Mouse (Mus musculus) Muller cell, postnatal 12 days (primary cell): ENCODE results near the gene Stx8.

Experiments used
- DNase-seq: peaks from one replicate; pipeline ENCODE4 v3.0.0-alpha.2; 2015; ENCODE audit errors: inconsistent ontology term

Gene Stx8

DNA sequence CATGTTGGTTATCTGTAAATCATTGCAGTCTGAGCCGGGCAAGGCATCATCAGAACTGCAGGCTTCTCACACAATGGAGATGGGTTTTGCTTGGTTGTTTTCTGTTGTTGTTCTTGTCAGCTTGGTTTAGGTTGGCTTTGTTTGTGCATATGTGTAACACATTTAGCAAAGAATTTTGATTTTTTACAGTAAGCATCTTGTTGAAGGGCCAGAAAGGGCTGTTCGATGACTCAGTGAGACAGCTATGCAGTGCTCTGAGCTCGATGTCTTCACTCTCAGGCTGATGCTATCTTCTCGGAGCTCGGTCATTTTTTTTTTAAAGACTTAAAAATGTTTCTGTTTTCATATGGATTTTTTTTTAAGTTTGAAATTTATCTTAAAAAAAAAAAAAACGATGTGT, 117.6 kb downstream of the Stx8 start:
- DNase-seq, result peak; percentile 38

DNA sequence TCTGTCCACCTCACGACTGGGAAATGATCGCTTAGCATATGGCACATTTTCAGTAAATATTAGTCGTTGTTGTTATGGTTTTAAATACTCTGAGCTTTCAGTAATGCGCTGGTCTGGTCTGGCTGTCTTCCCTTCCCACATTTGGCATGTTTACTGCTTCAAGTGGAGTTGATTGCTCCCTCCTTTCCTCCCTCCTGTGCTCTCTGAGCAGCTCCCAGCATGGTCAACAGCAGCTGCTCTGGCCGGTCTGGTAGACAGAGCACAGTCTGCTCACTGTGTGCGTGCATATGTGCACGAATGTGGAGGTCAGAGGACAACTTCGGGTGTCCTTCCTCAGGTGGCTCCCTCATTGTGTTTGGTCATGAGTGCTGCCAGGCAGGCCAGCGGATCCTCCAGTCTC, 120.2 kb downstream of the Stx8 start:
- DNase-seq, result no peak

GRCm38 (mm10) chr11:68089426-68089825, 123.4 kb downstream of the Stx8 start:
- no peak for DNase-seq

- peak; percentile 71 for DNase-seq
Measured at GRCm38 (mm10) chr11:68089885-68090592, 124.0 kb downstream of the Stx8 start.

DNA sequence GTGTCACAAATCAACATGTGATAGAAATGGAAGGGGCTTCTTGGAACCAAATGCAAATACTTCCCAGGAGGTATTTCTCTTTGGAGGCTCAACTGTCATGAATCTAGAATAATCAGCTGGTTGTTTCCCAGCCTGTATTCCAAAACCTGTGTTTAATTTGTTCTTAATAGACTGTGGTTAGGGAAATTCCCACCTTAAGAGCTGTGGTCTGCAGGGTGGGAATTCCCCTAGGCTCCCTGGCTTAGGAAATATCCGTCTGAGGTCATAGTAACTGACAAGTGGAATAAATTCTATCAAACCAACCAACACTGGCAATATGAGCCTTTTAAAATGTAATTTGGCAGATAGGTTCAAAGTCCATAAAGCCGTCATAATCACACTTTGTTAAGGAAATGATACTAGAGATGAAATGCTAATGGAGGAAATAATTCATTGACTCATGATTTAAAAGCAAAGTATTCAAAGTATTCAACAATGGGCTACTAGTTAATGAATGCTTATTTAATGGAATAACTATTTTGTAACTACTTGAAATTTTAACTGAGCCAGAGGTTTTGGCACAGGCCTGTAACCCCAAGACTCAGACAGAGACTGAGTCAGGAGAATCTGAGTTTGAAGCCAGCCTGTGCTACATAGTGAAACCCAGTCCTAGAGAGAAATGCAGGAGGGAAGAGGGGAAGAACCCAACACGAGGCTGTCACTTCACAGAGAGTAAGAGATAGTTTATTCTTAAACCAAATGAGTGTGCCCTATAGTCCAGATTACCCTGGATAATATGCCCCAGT, 126.2 kb downstream of the Stx8 start:
- peak; percentile 95 for DNase-seq

- DNase-seq, result no peak
Measured at GRCm38 (mm10) chr11:68101598-68101997, 135.6 kb downstream of the Stx8 start.

DNA sequence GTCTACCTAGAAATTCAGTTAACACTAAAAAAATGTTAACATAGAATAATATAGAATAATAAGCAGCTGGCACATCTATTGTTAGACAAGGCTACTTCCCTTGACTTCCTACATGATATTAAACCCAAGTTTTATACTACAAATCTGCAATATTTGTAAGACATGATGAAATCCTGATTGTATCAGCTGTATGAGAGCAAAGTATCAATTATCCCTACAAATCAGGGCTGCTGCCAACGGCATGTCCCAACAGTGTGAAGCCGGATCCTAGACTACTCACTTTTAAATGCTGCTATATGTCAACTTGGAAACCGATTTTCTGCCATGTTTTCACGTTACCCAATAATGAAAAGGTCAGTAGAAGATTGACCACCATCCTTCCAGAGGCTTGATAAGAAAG, 137.5 kb downstream of the Stx8 start:
- no peak for DNase-seq

- no peak for DNase-seq
Measured at GRCm38 (mm10) chr11:68106053-68106452, 140.1 kb downstream of the Stx8 start.

- no peak for DNase-seq
Measured at GRCm38 (mm10) chr11:68113454-68114100, 147.6 kb downstream of the Stx8 start.

DNA sequence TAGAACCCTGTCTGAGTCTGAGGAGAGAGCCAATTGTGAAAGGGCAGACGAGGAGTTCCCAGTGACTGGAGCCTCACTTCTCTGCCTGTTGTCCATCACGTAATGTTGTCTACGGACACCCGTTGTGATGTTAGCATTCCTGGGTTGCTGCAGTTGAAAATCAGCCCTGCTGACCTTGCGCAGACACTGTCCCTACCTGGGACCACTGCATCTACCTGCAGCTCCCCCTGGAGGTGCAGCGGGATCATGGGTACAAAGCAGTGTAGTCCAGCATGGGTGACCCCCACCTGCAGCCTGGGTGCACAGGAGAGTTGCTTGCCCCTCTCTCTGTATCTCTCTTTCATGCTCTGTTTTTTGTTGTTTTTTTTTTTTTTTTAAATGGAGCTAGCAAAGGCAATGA, 148.2 kb downstream of the Stx8 start:
- DNase-seq, result no peak

- no peak for DNase-seq
Measured at GRCm38 (mm10) chr11:68116157-68116556, 150.2 kb downstream of the Stx8 start.

DNA sequence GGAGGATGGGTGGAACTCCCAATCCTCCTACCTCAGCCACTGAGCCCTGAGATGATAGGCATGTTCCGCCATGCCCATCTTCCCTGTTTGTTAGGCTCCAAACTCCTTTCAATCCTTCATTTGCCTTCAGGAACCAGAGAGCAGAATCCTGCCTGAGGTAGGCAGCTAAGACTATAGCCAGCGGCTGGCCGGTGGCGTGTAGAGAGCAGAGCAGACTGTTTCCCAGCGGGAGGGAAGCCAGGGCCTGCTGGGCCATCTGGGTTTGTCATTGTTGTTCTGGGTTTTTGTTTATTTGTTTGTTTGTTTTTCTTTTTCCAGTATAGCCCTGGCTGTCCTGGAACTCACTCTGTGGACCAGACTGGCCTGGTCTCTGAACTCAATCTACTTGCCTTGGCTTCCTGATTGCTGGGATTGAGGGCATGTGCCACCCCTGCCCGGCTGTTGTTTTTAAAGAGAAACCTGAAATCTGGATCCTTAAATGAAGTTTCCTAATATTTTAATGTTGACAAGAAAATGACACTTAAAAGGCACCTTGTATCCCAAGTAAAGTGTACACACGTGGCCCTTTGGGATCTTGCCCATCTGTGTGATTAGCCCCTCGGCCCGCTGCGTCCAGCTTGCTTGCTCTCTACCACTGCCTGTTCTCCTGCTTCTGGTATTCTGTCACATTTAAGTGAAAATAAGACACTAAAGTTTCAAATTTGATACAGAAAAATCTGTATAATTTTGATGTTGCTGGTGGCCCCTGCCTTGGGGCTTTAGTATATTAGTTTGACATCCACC, 152.1 kb downstream of the Stx8 start:
- DNase-seq, result no peak

DNA sequence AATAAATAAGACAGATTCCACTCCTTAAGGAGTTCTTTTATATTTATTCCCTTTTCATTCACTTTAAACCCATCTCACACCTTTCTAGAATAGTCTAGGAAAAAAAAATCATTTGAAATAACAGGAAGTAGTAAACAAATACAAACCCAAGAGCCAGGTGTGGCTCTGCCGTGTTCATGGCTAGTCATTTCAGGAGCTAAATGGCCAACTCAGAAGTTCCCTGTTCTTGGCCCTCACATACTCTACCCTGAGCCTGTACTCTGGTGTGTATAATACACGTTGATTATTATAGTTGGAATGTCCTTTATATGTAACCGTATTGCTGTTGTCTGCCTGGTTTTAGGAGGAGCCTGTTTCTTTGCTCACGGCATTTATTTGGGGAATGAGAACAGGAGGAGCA, 152.7 kb downstream of the Stx8 start:
- DNase-seq, result no peak

- DNase-seq, result no peak
Measured at GRCm38 (mm10) chr11:68119136-68119535, 153.1 kb downstream of the Stx8 start.

GRCm38 (mm10) chr11:68121260-68121659, 155.3 kb downstream of the Stx8 start:
- DNase-seq, result peak; percentile 34

GRCm38 (mm10) chr11:68121660-68122059, 155.7 kb downstream of the Stx8 start:
- no peak for DNase-seq

GRCm38 (mm10) chr11:68126071-68126470, 160.1 kb downstream of the Stx8 start:
- no peak for DNase-seq

GRCm38 (mm10) chr11:68134494-68134893, 168.5 kb downstream of the Stx8 start:
- DNase-seq, result no peak

DNA sequence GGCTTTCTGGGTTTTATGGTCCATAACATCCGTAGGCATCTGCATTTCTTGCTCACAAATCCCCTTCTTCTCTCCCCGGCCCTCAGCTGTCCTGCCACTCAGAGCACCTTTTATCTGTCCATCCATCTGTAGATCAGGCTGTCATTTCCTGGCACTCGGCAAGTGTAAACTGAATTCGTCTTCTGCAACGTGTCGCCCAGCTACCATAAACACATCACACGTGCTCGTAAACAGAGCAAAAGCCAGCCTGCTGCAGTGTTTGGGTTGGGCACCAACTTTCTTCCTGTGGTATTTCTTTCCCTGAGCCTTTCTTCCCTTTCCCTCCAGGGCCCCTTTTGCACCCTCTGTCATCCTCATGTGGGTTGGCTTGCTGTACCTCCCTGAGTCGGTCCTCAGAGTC, 169.4 kb downstream of the Stx8 start:
- no peak for DNase-seq

GRCm38 (mm10) chr11:68136687-68137086, 170.7 kb downstream of the Stx8 start:
- no peak for DNase-seq

DNA sequence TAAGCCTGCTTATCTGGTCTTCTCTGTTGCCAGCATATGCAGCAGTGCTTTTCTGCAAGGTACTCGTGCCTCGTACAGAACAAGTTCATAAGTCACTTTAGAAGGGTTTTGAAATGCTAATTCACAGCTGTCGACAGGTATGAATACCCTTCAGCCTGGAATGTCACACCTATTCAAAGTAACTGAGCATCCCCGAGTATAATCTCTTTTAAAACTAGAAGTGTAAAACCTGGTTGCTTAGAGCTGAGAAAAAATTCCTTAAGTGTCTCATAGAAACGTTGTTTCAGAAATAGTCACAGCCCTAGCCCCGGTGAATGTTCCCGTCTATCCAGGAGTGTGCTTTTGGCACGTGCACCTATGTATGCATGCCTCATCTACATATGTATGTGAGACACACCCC, 176.3 kb downstream of the Stx8 start:
- no peak for DNase-seq
